ENCODE assay signal across 14 mouse cellular contexts in the genomic region with DNA sequence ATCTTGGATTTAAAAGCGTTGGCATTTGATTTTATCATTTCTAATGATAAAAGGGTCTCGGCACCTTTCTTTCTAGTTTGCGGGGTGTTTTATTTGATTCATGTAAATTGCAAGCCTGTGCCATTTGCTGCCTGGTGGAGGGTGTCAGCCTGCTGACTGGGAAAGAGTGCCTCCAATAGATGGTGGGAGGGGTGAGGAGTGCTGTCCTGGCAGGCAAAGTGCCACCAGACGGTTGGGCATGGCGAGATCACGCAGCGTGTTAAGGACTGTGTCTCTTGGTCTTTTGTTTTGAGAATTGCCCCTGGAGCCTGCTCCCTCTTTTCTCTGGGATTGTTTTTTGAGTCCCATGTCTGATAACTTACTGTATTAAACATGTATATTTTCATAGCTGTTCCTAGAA. TPM values are rescaled to one million over a fixed set of nuclear protein-coding genes. Genes with fewer than 3 reads are reported as not detected.
DNase-seq lines count a peak whose midpoint lies in the region; ATAC-seq lines count a peak whose summit lies in the region.
"Had no signal": no experiment of that assay in that cellular context is flagged by ENCODE, and none has a peak within 500 bp of the region (broad histone marks: within the 10 kb centered on the region; RNA-seq: fewer than 3 reads in every experiment).

No protein-coding gene starts in this region.

- ATAC-seq in hindbrain, embryonic 16.5 days = peak; percentile 64; the same call in 1 of the 2 replicates
- ATAC-seq in midbrain, embryonic 16.5 days = peak; percentile 58; the same call in 1 of the 2 replicates
- no peak for ATAC-seq in intestine, embryonic 16.5 days

- no peaks in the 10 kb centered on the region for H3K9me3 ChIP-seq in hindbrain, embryonic 16.5 days (ENCODE audit: control insufficient read depth, low read length)
- H3K9me3 ChIP-seq in hindbrain, embryonic 10.5 days = no peaks in the 10 kb centered on the region
- H3K9me3 ChIP-seq in midbrain, embryonic 16.5 days (replicated peaks; ENCODE audit: control insufficient read depth, low read length, poor library complexity, severe bottlenecking) = no peaks in the 10 kb centered on the region
- H3K9me3 ChIP-seq in intestine, embryonic 16.5 days (ENCODE audit: control insufficient read depth, low read length) = no peaks in the 10 kb centered on the region
- H3K9me3 ChIP-seq: heart, embryonic 15.5 days; hindbrain, embryonic 15.5 days had no signal

- peaks cover 15% of the 10 kb centered on the region for H3K4me1 ChIP-seq in hindbrain, embryonic 16.5 days (ENCODE audit: control insufficient read depth, insufficient read depth, low read depth, low read length)
- peaks cover 21% of the 10 kb centered on the region for H3K4me1 ChIP-seq in hindbrain, embryonic 10.5 days (replicated peaks)
- peaks cover 22% of the 10 kb centered on the region for H3K4me1 ChIP-seq in midbrain, embryonic 16.5 days (ENCODE audit: control insufficient read depth, insufficient read depth, low read length)
- no peaks in the 10 kb centered on the region for H3K4me1 ChIP-seq in intestine, embryonic 16.5 days (ENCODE audit: control insufficient read depth, insufficient read depth, low read length)
- H3K4me1 ChIP-seq: heart, embryonic 15.5 days had no signal

- H3K9ac ChIP-seq in hindbrain, embryonic 16.5 days (ENCODE audit: low read depth, low read length) = no peak overlapping the region
- H3K9ac ChIP-seq in midbrain, embryonic 16.5 days (ENCODE audit: low read depth, low read length) = no peak overlapping the region
- H3K9ac ChIP-seq in intestine, embryonic 16.5 days (ENCODE audit: low read depth, low read length) = no peak overlapping the region
- H3K9ac ChIP-seq: heart, embryonic 15.5 days; hindbrain, embryonic 15.5 days; liver, embryonic 14.5 days had no signal

- no peaks in the 10 kb centered on the region for H3K27me3 ChIP-seq in hindbrain, embryonic 16.5 days (replicated peaks; ENCODE audit: control insufficient read depth, insufficient read depth, low read length)
- H3K27me3 ChIP-seq in hindbrain, embryonic 10.5 days (ENCODE audit: insufficient read depth, poor library complexity, severe bottlenecking) = no peaks in the 10 kb centered on the region
- H3K27me3 ChIP-seq in midbrain, embryonic 16.5 days (ENCODE audit: control insufficient read depth, insufficient read depth, low read depth, low read length) = no peaks in the 10 kb centered on the region
- H3K27me3 ChIP-seq in intestine, embryonic 16.5 days (replicated peaks; ENCODE audit: control insufficient read depth, insufficient read depth, low read length) = no peaks in the 10 kb centered on the region
- H3K27me3 ChIP-seq: heart, embryonic 15.5 days; hindbrain, embryonic 15.5 days had no signal

- no peak overlapping the region for H3K27ac ChIP-seq in hindbrain, embryonic 16.5 days (ENCODE audit: low read depth, low read length)
- no peak overlapping the region for H3K27ac ChIP-seq in hindbrain, embryonic 10.5 days
- H3K27ac ChIP-seq in midbrain, embryonic 16.5 days (ENCODE audit: low read length) = no peak overlapping the region
- H3K27ac ChIP-seq in intestine, embryonic 16.5 days (ENCODE audit: low read length) = no peak overlapping the region
- H3K27ac ChIP-seq: heart, embryonic 15.5 days; liver, embryonic 14.5 days had no signal

- H3K4me3 ChIP-seq in hindbrain, embryonic 16.5 days (ENCODE audit: low read length) = no peak overlapping the region
- no peak overlapping the region for H3K4me3 ChIP-seq in hindbrain, embryonic 10.5 days
- no peak overlapping the region for H3K4me3 ChIP-seq in midbrain, embryonic 16.5 days (ENCODE audit: low read depth, low read length)
- H3K4me3 ChIP-seq in intestine, embryonic 16.5 days (ENCODE audit: low read length) = no peak overlapping the region
- H3K4me3 ChIP-seq: heart, embryonic 15.5 days; hindbrain, embryonic 15.5 days had no signal

- no peak overlapping the region for H3K4me2 ChIP-seq in hindbrain, embryonic 16.5 days (ENCODE audit: low read length)
- H3K4me2 ChIP-seq in midbrain, embryonic 16.5 days (ENCODE audit: low read length) = no peak overlapping the region
- no peak overlapping the region for H3K4me2 ChIP-seq in intestine, embryonic 16.5 days (ENCODE audit: low read depth, low read length)
- H3K4me2 ChIP-seq: heart, embryonic 15.5 days; hindbrain, embryonic 15.5 days had no signal

- H3K36me3 ChIP-seq in hindbrain, embryonic 16.5 days (ENCODE audit: control insufficient read depth, insufficient read depth, low read length) = no peaks in the 10 kb centered on the region
- H3K36me3 ChIP-seq in hindbrain, embryonic 10.5 days = no peaks in the 10 kb centered on the region
- H3K36me3 ChIP-seq in midbrain, embryonic 16.5 days (ENCODE audit: control insufficient read depth, insufficient read depth, low read length) = no peaks in the 10 kb centered on the region; the same call in 1 of the 2 replicates
- no peaks in the 10 kb centered on the region for H3K36me3 ChIP-seq in intestine, embryonic 16.5 days (ENCODE audit: control insufficient read depth, insufficient read depth, low read length)
- H3K36me3 ChIP-seq: heart, embryonic 15.5 days had no signal

- 28% methylated on average over 7 of the region's 7 CpGs for WGBS in hindbrain, embryonic 16.5 days
- WGBS in hindbrain, embryonic 10.5 days = 75% methylated on average over 7 of the region's 7 CpGs
- 37% methylated on average over 7 of the region's 7 CpGs for WGBS in midbrain, embryonic 16.5 days
- 77% methylated on average over 7 of the region's 7 CpGs for WGBS in intestine, embryonic 16.5 days

- no peak for DNase-seq in hindbrain, embryonic 10.5 days (ENCODE audit: low spot score)
- DNase-seq in cerebellum, adult 18-20 months = peak; percentile 70 to 79
- DNase-seq in cerebellum, postnatal 36 days = peak; percentile 73 to 75
- DNase-seq in embryo, embryonic 9.5 days (ENCODE audit: extremely low spot score) = no peak
- DNase-seq: adrenal gland, adult 2 months; kidney, adult 8-10 months had no signal

RNA-seq across cellular contexts. Expression of gene Gm39653, which starts 43.5 kb away (rescaled TPM):
- not detected in 2 replicates for polyA plus RNA-seq in hindbrain, embryonic 16.5 days (2015; fragmentation: Nextera tagmentation; extraction: Ambion mirVana)
- not detected in 2 replicates for polyA plus RNA-seq in hindbrain, embryonic 10.5 days (2016; fragmentation: Nextera tagmentation; extraction: Ambion mirVana)
- not detected in 2 replicates for polyA plus RNA-seq in midbrain, embryonic 16.5 days (2015; fragmentation: Nextera tagmentation; extraction: Ambion mirVana)
- not detected in 2 replicates for polyA plus RNA-seq in intestine, embryonic 16.5 days (2015; fragmentation: Nextera tagmentation; extraction: Ambion mirVana)
- polyA plus RNA-seq: adrenal gland, adult 2 months; heart, embryonic 15.5 days; hindbrain, embryonic 15.5 days; large intestine, adult 2 months; limb, embryonic 11.5 days; liver, embryonic 14.5 days had no signal

Comparison
In these comparisons a context has a peak if more than half of its experiments do, and no peak if none do; other contexts are left out.
1. DNase-seq: peak in cerebellum, adult 18-20 months (2 of 2) and cerebellum, postnatal 36 days (2 of 2); none in hindbrain, embryonic 10.5 days (single experiment) and embryo, embryonic 9.5 days (single experiment).